Mouse (Mus musculus): ENCODE results near the gene Kcnip4. TPM values are rescaled to one million over a fixed set of nuclear protein-coding genes. Genes with fewer than 3 reads are reported as not detected.
A peak's percentile ranks its signal among the peaks of the same experiment; 100 is the strongest.

Kcnip4 gene
- polyA plus RNA-seq, 1 experiment from 2014 or later, result 2.9 TPM

DNA sequence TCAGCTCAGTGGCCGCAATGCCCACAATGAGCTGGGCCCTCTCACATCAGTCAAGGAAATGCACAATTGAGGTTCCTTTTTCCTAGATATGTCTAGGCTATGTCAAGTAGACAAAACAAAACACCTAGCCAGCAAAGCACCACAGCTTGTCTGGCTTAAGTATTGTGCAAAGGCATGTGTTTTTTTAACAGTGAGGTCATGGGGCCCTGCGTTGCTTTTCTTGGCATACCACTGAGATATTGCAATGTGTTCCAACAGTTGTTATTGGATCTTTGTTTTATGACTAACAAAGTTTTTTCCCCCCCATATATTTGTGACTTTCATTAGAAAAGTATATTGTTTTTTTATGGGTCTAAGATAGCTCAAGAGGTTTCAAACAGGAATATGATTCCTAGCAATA is 1105.0 kb downstream of the Kcnip4 start:
- H3K9ac ChIP-seq, result no peak overlapping the region
- WGBS, result 73% methylated on average over 2 of the region's 2 CpGs
- ATAC-seq (ENCODE audit: insufficient number of reproducible peaks, low FRiP score, low TSS enrichment, low read depth), result no peak

GRCm38 (mm10) chr5:48412261-48412660 is 1112.4 kb downstream of the Kcnip4 start:
- Histone ChIP-seq H3K27me3 (no peaks in the 10 kb centered on the region), H3K4me1 (no peaks in the 10 kb centered on the region), H3K27ac (no peak overlapping the region), H3K9me3 (no peaks in the 10 kb centered on the region), H3K4me3 (no peak overlapping the region), H3K4me2 (no peak overlapping the region), H3K9ac (no peak overlapping the region), H3K36me3 (no peaks in the 10 kb centered on the region)
- 93% methylated on average over 4 of the region's 4 CpGs for WGBS
- no peak for ATAC-seq (ENCODE audit: insufficient number of reproducible peaks, low FRiP score, low TSS enrichment, low read depth)

More for the DNA sequence above, 1105.0 kb downstream of the Kcnip4 start:
- Histone ChIP-seq H3K4me1 (no peaks in the 10 kb centered on the region), H3K4me3 (no peak overlapping the region), H3K36me3 (no peaks in the 10 kb centered on the region), H3K27ac (no peak overlapping the region), H3K27me3 (no peaks in the 10 kb centered on the region), H3K4me2 (no peak overlapping the region), H3K9me3 (no peaks in the 10 kb centered on the region)

- Histone ChIP-seq H3K4me2 (no peak overlapping the region), H3K4me3 (no peak overlapping the region), H3K9ac (no peak overlapping the region), H3K36me3 (no peaks in the 10 kb centered on the region), H3K9me3 (no peaks in the 10 kb centered on the region), H3K27ac (no peak overlapping the region), H3K4me1 (no peaks in the 10 kb centered on the region), H3K27me3 (no peaks in the 10 kb centered on the region)
- ATAC-seq (ENCODE audit: insufficient number of reproducible peaks, low FRiP score, low TSS enrichment, low read depth), result no peak
- 30% methylated on average over 4 of the region's 4 CpGs for WGBS
Observed at GRCm38 (mm10) chr5:48411462-48411861, 1113.2 kb downstream of the Kcnip4 start.

DNA sequence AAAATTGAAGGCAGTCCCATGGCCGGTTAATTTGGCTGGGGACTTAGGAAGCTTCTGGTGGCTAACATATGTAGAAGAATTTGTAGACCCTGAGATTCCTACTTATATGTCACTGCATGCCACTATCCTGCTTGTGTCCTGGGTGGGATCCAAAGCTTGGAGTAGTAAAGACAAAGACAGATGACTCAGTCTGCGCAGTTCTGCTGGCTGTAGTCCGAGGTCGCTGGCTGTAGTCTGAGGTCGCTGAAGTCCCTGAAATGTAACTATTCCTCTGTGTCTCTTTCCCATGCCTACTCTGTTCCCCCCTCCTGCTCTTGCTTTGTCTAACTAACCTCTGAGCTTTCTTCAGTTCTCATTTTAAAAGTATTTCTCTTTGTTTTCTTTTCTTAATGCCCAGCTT is 1114.4 kb downstream of the Kcnip4 start:
- 86% methylated on average over 5 of the region's 5 CpGs for WGBS
- H3K4me2 ChIP-seq, result no peak overlapping the region
- H3K4me1 ChIP-seq, result no peaks in the 10 kb centered on the region
- H3K27ac ChIP-seq, result no peak overlapping the region
- 0 out of 2 replicates have a peak, but pooled peaks cover 1% of the 10 kb centered on the region for H3K36me3 ChIP-seq
- ATAC-seq (ENCODE audit: insufficient number of reproducible peaks, low FRiP score, low TSS enrichment, low read depth), result no peak
- H3K4me3 ChIP-seq, result no peak overlapping the region
- H3K9me3 ChIP-seq, result no peaks in the 10 kb centered on the region
- H3K27me3 ChIP-seq, result no peaks in the 10 kb centered on the region
- H3K9ac ChIP-seq, result no peak overlapping the region

- no peak overlapping the region for H3K27ac ChIP-seq
- no peak overlapping the region for H3K4me2 ChIP-seq
- no peaks in the 10 kb centered on the region for H3K4me1 ChIP-seq
- 48% methylated on average over 4 of the region's 4 CpGs for WGBS
- no peaks in the 10 kb centered on the region for H3K27me3 ChIP-seq
- H3K36me3 ChIP-seq, result 0 out of 2 replicates have a peak, but pooled peaks cover 2% of the 10 kb centered on the region
- ATAC-seq (ENCODE audit: insufficient number of reproducible peaks, low FRiP score, low TSS enrichment, low read depth), result no peak
- no peak overlapping the region for H3K4me3 ChIP-seq
- no peak overlapping the region for H3K9ac ChIP-seq
- H3K9me3 ChIP-seq, result no peaks in the 10 kb centered on the region
Observed at GRCm38 (mm10) chr5:48408276-48408675, 1116.4 kb downstream of the Kcnip4 start.

GRCm38 (mm10) chr5:48402497-48402896 is 1122.2 kb downstream of the Kcnip4 start:
- Histone ChIP-seq H3K4me2 (no peak overlapping the region), H3K27ac (no peak overlapping the region), H3K4me1 (no peaks in the 10 kb centered on the region), H3K9ac (no peak overlapping the region), H3K36me3 (peaks cover 5% of the 10 kb centered on the region), H3K9me3 (no peaks in the 10 kb centered on the region), H3K4me3 (no peak overlapping the region), H3K27me3 (no peaks in the 10 kb centered on the region)
- no peak for ATAC-seq (ENCODE audit: insufficient number of reproducible peaks, low FRiP score, low TSS enrichment, low read depth)
- 20% methylated on average over 3 of the region's 3 CpGs for WGBS

DNA sequence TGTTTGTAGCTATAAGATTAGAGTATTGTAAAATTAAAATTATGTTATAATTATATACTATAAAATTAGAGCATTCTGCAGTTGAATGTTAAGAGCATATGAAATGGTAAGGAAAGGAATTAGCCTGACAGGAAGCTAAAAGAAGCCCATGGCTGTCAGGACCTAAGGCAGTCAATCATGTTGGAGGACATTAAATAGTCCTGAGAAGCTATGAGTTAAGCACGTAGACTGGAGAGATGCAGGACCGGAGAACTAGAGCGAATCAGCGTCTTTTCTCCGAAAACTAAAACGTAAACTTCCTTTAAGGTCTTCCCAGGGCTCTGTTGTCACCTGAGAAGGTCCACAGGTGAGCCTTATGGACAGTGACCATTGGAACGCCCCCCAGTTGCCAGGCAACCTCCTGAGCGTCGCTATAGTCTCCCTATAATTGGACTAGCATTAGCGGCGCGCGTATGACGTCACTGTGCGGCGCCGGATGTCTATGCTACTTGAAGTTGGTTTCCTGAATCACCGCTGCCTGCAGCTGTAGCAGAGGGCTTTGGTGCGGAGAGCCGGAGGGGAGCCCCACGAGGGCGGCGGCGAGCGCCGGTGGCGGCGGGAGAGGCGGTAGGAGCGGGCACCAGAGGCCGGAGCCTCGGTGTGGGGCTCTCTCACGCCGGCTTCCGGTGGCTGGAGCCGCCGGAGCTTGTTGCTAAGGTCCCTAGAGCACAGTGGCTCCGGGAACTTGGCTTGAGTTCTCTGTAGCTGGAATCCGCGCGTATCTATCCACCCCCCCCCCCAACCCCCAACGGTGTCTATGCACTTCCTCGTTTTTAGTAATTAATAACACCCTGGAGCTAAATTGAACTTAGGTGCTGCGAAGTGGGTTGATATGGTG is 1152.6 kb downstream of the Kcnip4 start:
- Histone ChIP-seq H3K4me3 (peak overlapping the region; percentile 76), H3K27ac (peak overlapping the region; percentile 77), H3K9me3 (no peaks in the 10 kb centered on the region), H3K4me2 (peak overlapping the region; percentile 63), H3K27me3 (no peaks in the 10 kb centered on the region), H3K4me1 (peaks cover 5% of the 10 kb centered on the region; the same call in 1 of the 2 replicates), H3K9ac (peak overlapping the region; percentile 69), H3K36me3 (peaks cover 17% of the 10 kb centered on the region)
- ATAC-seq (ENCODE audit: insufficient number of reproducible peaks, low FRiP score, low TSS enrichment, low read depth), result peak; percentile 95
- WGBS, result under 1% methylated on average over 44 of the region's 44 CpGs

DNA sequence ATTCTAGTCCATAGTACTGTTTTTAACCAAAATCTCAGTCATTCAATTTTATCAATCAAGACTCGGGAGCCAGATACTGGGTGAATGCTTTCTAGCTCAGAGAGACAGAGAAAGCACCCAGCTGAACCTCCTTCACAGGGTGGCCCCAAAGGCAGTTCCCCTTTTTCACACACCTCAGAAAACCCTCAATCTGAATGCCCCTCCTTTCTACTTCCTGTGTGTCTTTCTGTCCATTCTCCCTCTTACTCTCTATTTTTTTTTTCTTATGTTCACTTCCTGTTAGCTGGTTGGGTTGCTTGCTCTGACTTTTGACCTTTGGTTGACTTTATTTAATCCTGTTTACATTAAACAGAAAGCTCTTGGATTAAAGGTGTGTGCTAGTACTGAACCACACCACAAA is 1175.4 kb downstream of the Kcnip4 start:
- WGBS, result 83% methylated on average over 1 of the region's 1 CpGs
- H3K9ac ChIP-seq, result no peak overlapping the region

DNA sequence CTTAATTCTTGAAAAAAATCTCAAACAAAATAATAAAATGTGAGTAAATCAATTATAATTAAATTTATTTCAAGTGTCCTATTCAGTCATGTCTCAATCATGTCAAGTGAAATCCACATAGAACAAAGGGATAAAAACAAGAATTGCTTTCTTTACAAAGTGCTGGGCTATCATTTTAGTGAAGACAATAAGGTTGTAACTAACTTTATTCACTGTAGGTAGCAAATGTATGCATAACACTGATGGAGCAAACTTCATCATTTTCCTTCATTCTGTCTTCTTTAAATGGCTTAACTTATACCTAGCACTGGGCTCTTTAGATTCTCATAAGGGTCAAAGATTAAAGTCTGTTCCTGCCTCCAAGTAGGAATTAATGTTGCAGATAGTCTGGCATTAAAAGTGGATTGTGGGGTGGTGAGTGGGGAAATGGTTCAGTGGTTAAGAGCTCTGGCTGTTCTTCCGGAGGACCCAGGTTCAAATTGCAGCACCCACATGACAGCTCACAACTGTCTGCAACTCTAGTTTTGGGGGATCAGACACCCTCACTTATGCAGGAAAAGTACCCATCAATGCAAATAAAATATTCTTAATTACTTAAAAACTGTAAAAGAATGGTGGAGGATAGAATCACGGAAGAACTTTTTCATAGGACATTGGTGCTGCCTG is 1178.6 kb downstream of the Kcnip4 start:
- Histone ChIP-seq H3K27ac (no peak overlapping the region), H3K27me3 (no peaks in the 10 kb centered on the region), H3K4me3 (no peak overlapping the region), H3K4me1 (no peaks in the 10 kb centered on the region), H3K9me3 (no peaks in the 10 kb centered on the region), H3K9ac (no peak overlapping the region), H3K36me3 (no peaks in the 10 kb centered on the region), H3K4me2 (no peak overlapping the region)
- ATAC-seq (ENCODE audit: insufficient number of reproducible peaks, low FRiP score, low TSS enrichment, low read depth), result no peak
- WGBS, result 90% methylated on average over 2 of the region's 2 CpGs

More for the DNA sequence above, 1175.4 kb downstream of the Kcnip4 start:
- Histone ChIP-seq H3K27ac (no peak overlapping the region), H3K27me3 (no peaks in the 10 kb centered on the region), H3K9me3 (no peaks in the 10 kb centered on the region), H3K4me3 (no peak overlapping the region), H3K36me3 (no peaks in the 10 kb centered on the region), H3K4me1 (no peaks in the 10 kb centered on the region), H3K4me2 (no peak overlapping the region)
- no peak for ATAC-seq (ENCODE audit: insufficient number of reproducible peaks, low FRiP score, low TSS enrichment, low read depth)

DNA sequence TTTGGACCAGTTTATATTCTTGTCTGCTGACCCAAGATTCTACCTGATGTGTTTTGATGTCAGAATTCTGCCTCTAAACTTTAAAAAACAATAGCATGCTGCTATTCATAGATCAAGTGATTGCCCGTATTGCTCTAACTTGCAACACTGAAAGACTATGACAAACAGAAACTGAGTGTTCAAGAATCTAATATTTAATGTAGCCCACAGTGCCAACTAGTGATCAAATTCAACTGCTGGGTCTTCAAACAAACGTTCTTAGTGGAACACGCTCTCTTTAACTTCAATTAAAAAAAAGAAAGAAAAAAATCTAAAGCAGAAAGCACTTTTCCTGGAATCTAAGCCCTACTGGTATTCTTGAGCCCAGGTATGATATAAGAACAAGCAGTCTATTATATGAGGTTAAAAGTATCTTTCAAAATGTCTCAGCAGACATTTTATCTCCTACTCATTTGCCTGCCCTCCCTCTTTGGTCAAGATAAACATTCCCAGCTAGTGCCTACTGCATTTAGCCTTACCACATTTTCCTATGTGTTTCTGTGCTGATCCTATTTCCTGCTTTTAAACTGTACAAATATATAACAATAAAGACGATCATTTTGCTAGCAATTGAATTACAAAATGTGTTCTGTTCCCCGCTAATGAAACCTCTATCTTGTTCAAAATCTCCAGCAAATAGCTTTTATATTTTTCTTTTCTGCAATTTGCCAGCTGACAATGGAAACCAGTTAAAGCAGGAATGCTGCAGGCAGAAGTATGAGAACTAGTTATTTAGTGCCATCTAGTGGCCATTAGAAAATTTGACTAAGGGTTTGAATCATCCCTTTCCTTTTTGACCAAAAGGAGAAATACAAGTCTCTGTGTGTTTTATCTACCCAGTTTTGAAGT is 1179.4 kb downstream of the Kcnip4 start:
- Histone ChIP-seq H3K9ac (no peak overlapping the region), H3K27me3 (no peaks in the 10 kb centered on the region), H3K4me3 (no peak overlapping the region), H3K9me3 (no peaks in the 10 kb centered on the region), H3K27ac (no peak overlapping the region), H3K4me1 (no peaks in the 10 kb centered on the region), H3K4me2 (no peak overlapping the region), H3K36me3 (no peaks in the 10 kb centered on the region)
- 40% methylated on average over 5 of the region's 5 CpGs for WGBS
- no peak for ATAC-seq (ENCODE audit: insufficient number of reproducible peaks, low FRiP score, low TSS enrichment, low read depth)

GRCm38 (mm10) chr5:48340808-48341433 is 1183.8 kb downstream of the Kcnip4 start:
- H3K27me3 ChIP-seq, result no peaks in the 10 kb centered on the region
- no peak overlapping the region for H3K4me2 ChIP-seq
- H3K27ac ChIP-seq, result no peak overlapping the region
- no peak overlapping the region for H3K9ac ChIP-seq
- H3K9me3 ChIP-seq, result no peaks in the 10 kb centered on the region
- H3K4me3 ChIP-seq, result no peak overlapping the region
- H3K4me1 ChIP-seq, result no peaks in the 10 kb centered on the region
- 66% methylated on average over 7 of the region's 7 CpGs for WGBS
- no peaks in the 10 kb centered on the region for H3K36me3 ChIP-seq
- ATAC-seq (ENCODE audit: insufficient number of reproducible peaks, low FRiP score, low TSS enrichment, low read depth), result no peak

Data from limb, embryonic 15.5 days (tissue).